ENCODE assay signal across 8 mouse cellular contexts in genomic region chr8:125034669-125035068, GRCm38 (mm10). TPM values are rescaled to one million over a fixed set of nuclear protein-coding genes. Genes with fewer than 3 reads are reported as not detected.
DNase-seq lines count a peak whose midpoint lies in the region; ATAC-seq lines count a peak whose summit lies in the region.

No protein-coding gene starts in this region.

- peaks cover 72% of the 10 kb centered on the region for H3K36me3 ChIP-seq in heart, embryonic 12.5 days

- ATAC-seq in heart, embryonic 12.5 days (ENCODE audit: insufficient number of reproducible peaks, low FRiP score) = no peak
- peak; percentile 64 for ATAC-seq in megakaryocyte-erythroid progenitor cell, adult 5-6 weeks (replicated peaks; ENCODE audit: low FRiP score, low TSS enrichment, poor library complexity, severe bottlenecking)

- H3K27me3 ChIP-seq in heart, embryonic 12.5 days (replicated peaks) = no peaks in the 10 kb centered on the region

- intact Hi-C loops in heart, postnatal 36 days (cut with DNase I) = loop anchor here (2.0 to 10.0 kb wide), 3 partner anchors 22 to 300 kb away; partner anchors contain the start of genes Exoc8, Sprtn and Tsnax

- H3K27ac ChIP-seq in heart, embryonic 12.5 days (ENCODE audit: poor library complexity, severe bottlenecking) = no peak overlapping the region

- H3K4me3 ChIP-seq in heart, embryonic 12.5 days = no peak overlapping the region

- H3K9me3 ChIP-seq in heart, embryonic 12.5 days (replicated peaks) = no peaks in the 10 kb centered on the region

- no peak overlapping the region for H3K4me2 ChIP-seq in heart, embryonic 12.5 days

- H3K4me1 ChIP-seq in heart, embryonic 12.5 days (replicated peaks) = peaks cover 8% of the 10 kb centered on the region

- H3K9ac ChIP-seq in heart, embryonic 12.5 days = no peak overlapping the region

- WGBS in heart, embryonic 12.5 days = 43% methylated on average over 8 of the region's 8 CpGs

- DNase-seq in heart, adult 11 months = peak; percentile 93
- peak; percentile 78 for DNase-seq in adrenal gland, postnatal 25 days
- DNase-seq in embryo, embryonic 9.5 days (ENCODE audit: extremely low spot score) = peak; percentile 65
- DNase-seq in heart, postnatal 36 days = peak; percentile 75 to 82
- DNase-seq in layer of hippocampus, postnatal 10 days (ENCODE audit: low spot score in 2 of 2) = peak; percentile 79 to 83
- peak; percentile 83 for DNase-seq in right cerebral cortex, postnatal 4 days

RNA-seq across cellular contexts. Expression of gene Disc1, which starts 19.3 kb away (rescaled TPM):
- 2.3 and 2.5 TPM in 2 replicates for polyA plus RNA-seq in heart, embryonic 12.5 days (2016; fragmentation: Nextera tagmentation; extraction: Ambion mirVana)
- 2.4 and 2.5 TPM in 2 replicates for total RNA-seq in adrenal gland, postnatal 25 days (2021)
- total RNA-seq in heart, postnatal 36 days (2021) = 1 to 10 TPM; 2.2 to 2.9 TPM
- 1 to 10 TPM; 4.7 to 5.2 TPM for total RNA-seq in layer of hippocampus, postnatal 10 days (2021)
- not detected in 2 replicates for total RNA-seq in megakaryocyte-erythroid progenitor cell, adult 5-6 weeks (2014; fragmentation: Nextera tagmentation)
- total RNA-seq in megakaryocyte-erythroid progenitor cell, adult 5-6 weeks (2017) = 0.69 TPM in 1 of 2 replicates, not detected in the other

RNA-seq across cellular contexts. Expression of gene Tsnax, which starts 21.9 kb away (rescaled TPM):
- 91.8 and 95.9 TPM in 2 replicates for polyA plus RNA-seq in heart, embryonic 12.5 days (2016; fragmentation: Nextera tagmentation; extraction: Ambion mirVana)
- 84.8 and 93.5 TPM in 2 replicates for total RNA-seq in adrenal gland, postnatal 25 days (2021)
- 10 to 100 TPM; 73.6 to 80.4 TPM for total RNA-seq in heart, postnatal 36 days (2021)
- total RNA-seq in layer of hippocampus, postnatal 10 days (2021) = 10 to 100 TPM; 88.3 to 90.9 TPM
- 57.8 and 63.6 TPM in 2 replicates for total RNA-seq in megakaryocyte-erythroid progenitor cell, adult 5-6 weeks (2014; fragmentation: Nextera tagmentation)
- 73.7 and 83.3 TPM in 2 replicates for total RNA-seq in megakaryocyte-erythroid progenitor cell, adult 5-6 weeks (2017)
